Mouse (Mus musculus) megakaryocyte, embryonic 14.5 days (primary cell): ENCODE results near the gene Lad1.

Experiments
- FLI1 ChIP-seq: IDR thresholded peaks from 2 replicates; pipeline ENCODE4 v1.6.1; 2012; ENCODE audit warnings: low read length, inconsistent platforms, mixed read lengths
- GATA1 ChIP-seq: IDR thresholded peaks from 3 replicates; pipeline ENCODE4 v1.6.1; 2012; ENCODE audit warnings: mixed read lengths, low read length, inconsistent platforms, borderline replicate concordance

DNA sequence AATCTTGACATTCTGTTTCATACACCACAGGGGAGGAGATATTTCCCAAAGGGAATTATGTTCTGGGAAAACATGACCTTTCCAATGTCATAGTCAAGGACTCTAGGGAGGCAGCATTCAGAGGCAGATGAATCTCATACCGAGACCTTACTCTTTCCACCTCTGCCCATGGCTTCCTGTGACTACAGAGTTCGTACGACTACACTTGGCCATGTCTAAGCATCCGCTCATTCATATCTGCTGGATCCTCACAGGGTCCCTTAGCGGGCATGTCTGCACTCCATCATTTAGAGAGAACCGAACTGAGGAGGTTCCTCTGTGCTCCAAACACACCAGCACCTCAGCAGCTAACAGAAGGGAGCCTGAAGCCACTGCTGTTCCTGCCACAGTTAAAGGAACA, 20.7 kb downstream of the Lad1 start:
- no peak for TF ChIP-seq GATA1
- TF ChIP-seq FLI1: no peak
